ENCODE assay signal across 8 mouse cellular contexts in genomic region chr7:130827431-130827830, GRCm38 (mm10). TPM values are rescaled to one million over a fixed set of nuclear protein-coding genes. Genes with fewer than 3 reads are reported as not detected.
DNase-seq lines count a peak whose midpoint lies in the region; ATAC-seq and TF ChIP-seq lines count a peak whose summit lies in the region.

No protein-coding gene starts in this region.

- H3K4me2 ChIP-seq in intestine, embryonic 14.5 days (ENCODE audit: low read length), result no peak overlapping the region
- no peak overlapping the region for H3K4me2 ChIP-seq in intestine, embryonic 15.5 days (replicated peaks)
- no peak overlapping the region for H3K4me2 ChIP-seq in midbrain, postnatal 0 days (ENCODE audit: low read depth, low read length, poor library complexity, severe bottlenecking)

- no peak overlapping the region for H3K4me3 ChIP-seq in intestine, embryonic 14.5 days (ENCODE audit: low read depth, low read length)
- H3K4me3 ChIP-seq in intestine, embryonic 15.5 days (replicated peaks), result no peak overlapping the region
- no peak overlapping the region for H3K4me3 ChIP-seq in embryonic facial prominence, embryonic 10.5 days
- no peak overlapping the region for H3K4me3 ChIP-seq in midbrain, postnatal 0 days (ENCODE audit: low read depth, low read length)

- in situ Hi-C loops in Patski (cut with MboI; ENCODE audit: low pct_unique_long_range_greater_than_20kb), result loop anchor here (10.0 kb wide), 1 partner anchor 53 kb away; the partner anchor contains the start of gene Btbd16

- no peaks in the 10 kb centered on the region for H3K4me1 ChIP-seq in intestine, embryonic 14.5 days (replicated peaks; ENCODE audit: control insufficient read depth, insufficient read depth, low read length)
- no peaks in the 10 kb centered on the region for H3K4me1 ChIP-seq in intestine, embryonic 15.5 days (replicated peaks)
- no peaks in the 10 kb centered on the region for H3K4me1 ChIP-seq in embryonic facial prominence, embryonic 10.5 days
- no peaks in the 10 kb centered on the region for H3K4me1 ChIP-seq in midbrain, postnatal 0 days (ENCODE audit: insufficient read depth, low read length)

- DNase-seq in intestine, embryonic 14.5 days (ENCODE audit: low spot score), result peak; percentile 76
- DNase-seq in B cell, adult 2 months, result peak; percentile 17 to 23
- DNase-seq in Patski (ENCODE audit: low read depth, low spot score), result no peak
- peak; percentile 55 for DNase-seq in embryonic facial prominence, embryonic 10.5 days (ENCODE audit: low spot score)
- peak; percentile 48 for DNase-seq in large intestine, adult 2 months (ENCODE audit: low read depth, low spot score)
- DNase-seq in midbrain, postnatal 0 days (ENCODE audit: low spot score), result peak; percentile 79
- DNase-seq in urinary bladder, adult 18-20 months (ENCODE audit: low spot score in 2 of 2), result no peak

- peak; percentile 76 for TF ChIP-seq CTCF in Patski (IDR thresholded peaks at IDR 0.05)
- TF ChIP-seq CTCF in midbrain, postnatal 0 days (IDR thresholded peaks at IDR 0.05), result peak; percentile 83

- H3K9me3 ChIP-seq in intestine, embryonic 14.5 days (ENCODE audit: control insufficient read depth, low read length), result no peaks in the 10 kb centered on the region
- no peaks in the 10 kb centered on the region for H3K9me3 ChIP-seq in intestine, embryonic 15.5 days
- H3K9me3 ChIP-seq in embryonic facial prominence, embryonic 10.5 days, result no peaks in the 10 kb centered on the region
- H3K9me3 ChIP-seq in midbrain, postnatal 0 days (ENCODE audit: low read length), result no peaks in the 10 kb centered on the region

- POLR2A ChIA-PET in Patski (lab: Charles Lee), result interaction anchor here (0.8 kb wide), 1 partner anchor 53 kb away, joined by 3 read pairs; no protein-coding TSS in a partner anchor

- H3K36me3 ChIP-seq in intestine, embryonic 14.5 days (ENCODE audit: control insufficient read depth, insufficient read depth, low read length), result no peaks in the 10 kb centered on the region
- no peaks in the 10 kb centered on the region for H3K36me3 ChIP-seq in intestine, embryonic 15.5 days
- no peaks in the 10 kb centered on the region for H3K36me3 ChIP-seq in embryonic facial prominence, embryonic 10.5 days (replicated peaks)
- H3K36me3 ChIP-seq in midbrain, postnatal 0 days (ENCODE audit: insufficient read depth, low read length), result no peaks in the 10 kb centered on the region

- H3K27ac ChIP-seq in intestine, embryonic 14.5 days (ENCODE audit: low read depth), result no peak overlapping the region
- H3K27ac ChIP-seq in intestine, embryonic 15.5 days, result no peak overlapping the region
- no peak overlapping the region for H3K27ac ChIP-seq in embryonic facial prominence, embryonic 10.5 days (replicated peaks)
- H3K27ac ChIP-seq in midbrain, postnatal 0 days (ENCODE audit: low read depth, low read length), result no peak overlapping the region

- H3K9ac ChIP-seq in intestine, embryonic 14.5 days (ENCODE audit: low read length), result no peak overlapping the region
- no peak overlapping the region for H3K9ac ChIP-seq in intestine, embryonic 15.5 days
- no peak overlapping the region for H3K9ac ChIP-seq in midbrain, postnatal 0 days (replicated peaks; ENCODE audit: low read length, poor library complexity, severe bottlenecking)

- 25% methylated on average over 3 of the region's 3 CpGs for WGBS in intestine, embryonic 14.5 days
- WGBS in intestine, embryonic 15.5 days, result 31% methylated on average over 3 of the region's 3 CpGs
- WGBS in embryonic facial prominence, embryonic 10.5 days, result 61% methylated on average over 3 of the region's 3 CpGs
- WGBS in large intestine, adult 2 months, result 33% methylated on average over 3 of the region's 3 CpGs
- 45% methylated on average over 3 of the region's 3 CpGs for WGBS in midbrain, postnatal 0 days

- CTCF ChIA-PET in Patski (lab: Charles Lee), result interaction anchor here (1.1 to 1.3 kb wide), 3 partner anchors 11 to 138 kb away, joined by 3 to 8 read pairs (median 5); no protein-coding TSS in a partner anchor

- no peaks in the 10 kb centered on the region for H3K27me3 ChIP-seq in intestine, embryonic 14.5 days (replicated peaks; ENCODE audit: control insufficient read depth, insufficient read depth, low read length)
- no peaks in the 10 kb centered on the region for H3K27me3 ChIP-seq in intestine, embryonic 15.5 days (replicated peaks)
- no peaks in the 10 kb centered on the region for H3K27me3 ChIP-seq in Patski
- 0 out of 2 replicates have a peak, but pooled peaks cover 4% of the 10 kb centered on the region for H3K27me3 ChIP-seq in embryonic facial prominence, embryonic 10.5 days (replicated peaks; ENCODE audit: low read depth, poor library complexity, severe bottlenecking)
- no peaks in the 10 kb centered on the region for H3K27me3 ChIP-seq in midbrain, postnatal 0 days (ENCODE audit: insufficient read depth, low read length)

- peak; percentile 58; the same call in 1 of the 2 replicates for ATAC-seq in intestine, embryonic 14.5 days (replicated peaks; ENCODE audit: low FRiP score, low TSS enrichment, low read depth)
- no peak for ATAC-seq in intestine, embryonic 15.5 days
- ATAC-seq in Patski, result no peak
- ATAC-seq in midbrain, postnatal 0 days (ENCODE audit: low FRiP score), result no peak

RNA-seq across cellular contexts. Expression of gene Plekha1, which starts 38.1 kb away (rescaled TPM):
- 34.8 and 38.4 TPM in 2 replicates for polyA plus RNA-seq in intestine, embryonic 14.5 days (2014; fragmentation: Nextera tagmentation; extraction: Ambion mirVana)
- polyA plus RNA-seq in intestine, embryonic 15.5 days (2015; fragmentation: Nextera tagmentation; extraction: Ambion mirVana), result 40.5 and 41.5 TPM in 2 replicates
- polyA plus RNA-seq in Patski (2021), result 90.0 TPM
- 37.5 and 41.3 TPM in 2 replicates for polyA plus RNA-seq in embryonic facial prominence, embryonic 10.5 days (2016; fragmentation: Nextera tagmentation; extraction: Ambion mirVana)
- polyA plus RNA-seq in large intestine, adult 2 months (2012; rRNA removed), result 24.4 and 38.2 TPM in 2 replicates
- total RNA-seq in midbrain, postnatal 0 days (2014; rRNA removed), result 94.4 and 106 TPM in 2 replicates
- 46.8 and 51.7 TPM in 2 replicates for polyA plus RNA-seq in midbrain, postnatal 0 days (2015; fragmentation: Nextera tagmentation; extraction: Ambion mirVana)

RNA-seq across cellular contexts. Expression of gene Btbd16, which starts 53.6 kb away (rescaled TPM):
- 0.07 and 0.09 TPM in 2 replicates for polyA plus RNA-seq in intestine, embryonic 14.5 days (2014; fragmentation: Nextera tagmentation; extraction: Ambion mirVana)
- 0.05 and 0.06 TPM in 2 replicates for polyA plus RNA-seq in intestine, embryonic 15.5 days (2015; fragmentation: Nextera tagmentation; extraction: Ambion mirVana)
- polyA plus RNA-seq in Patski (2021), result 0.08 TPM
- polyA plus RNA-seq in embryonic facial prominence, embryonic 10.5 days (2016; fragmentation: Nextera tagmentation; extraction: Ambion mirVana), result 0.14 TPM in 1 of 2 replicates, not detected in the other
- 0.02 and 0.03 TPM in 2 replicates for polyA plus RNA-seq in large intestine, adult 2 months (2012; rRNA removed)
- not detected in 2 replicates for total RNA-seq in midbrain, postnatal 0 days (2014; rRNA removed)
- 0.29 and 0.32 TPM in 2 replicates for polyA plus RNA-seq in midbrain, postnatal 0 days (2015; fragmentation: Nextera tagmentation; extraction: Ambion mirVana)

Comparison
In these comparisons a context has a peak if more than half of its experiments do, and no peak if none do; other contexts are left out.
1. DNase-seq: peak in intestine, embryonic 14.5 days (single experiment), B cell, adult 2 months (2 of 2), embryonic facial prominence, embryonic 10.5 days (single experiment), large intestine, adult 2 months (single experiment) and midbrain, postnatal 0 days (single experiment); none in Patski (single experiment) and urinary bladder, adult 18-20 months (0 of 2).